Mouse (Mus musculus): ENCODE results near the gene Ehmt2. TPM values are rescaled to one million over a fixed set of nuclear protein-coding genes. Genes with fewer than 3 reads are reported as not detected.

Ehmt2 gene
- total RNA-seq (2021) = 158 and 186 TPM in 2 replicates
- long read RNA-seq, full-length matches to known transcripts = 51 of 126 reads
- long read RNA-seq, partial matches to known transcripts = 51 of 126 reads
- long read RNA-seq, other reads (novel, unspliced or antisense) = 24 of 126 reads

- peak; percentile 87 for DNase-seq
Observed at GRCm38 (mm10) chr17:34898160-34898586, at the start of gene Ehmt2, which contains the start of gene C2. Ehmt2 (plus strand) TSS chr17:34898469. C2 (minus strand) TSS chr17:34898265.

- peak; percentile 98 for DNase-seq
Observed at GRCm38 (mm10) chr17:34849722-34850516, 48.4 kb upstream of the Ehmt2 start, which contains the start of the genes Skiv2l and Nelfe. Skiv2l (minus strand) TSS chr17:34850210. Nelfe (plus strand) TSS chr17:34850391.

- no peak for DNase-seq
Observed at GRCm38 (mm10) chr17:34850517-34851125, 47.6 kb upstream of the Ehmt2 start.

- DNase-seq = no peak
Observed at GRCm38 (mm10) chr17:34853511-34853910, 44.8 kb upstream of the Ehmt2 start.

GRCm38 (mm10) chr17:34854761-34855160 lies 43.5 kb upstream of the Ehmt2 start:
- DNase-seq = no peak

GRCm38 (mm10) chr17:34855825-34856224 lies 42.4 kb upstream of the Ehmt2 start:
- peak; percentile 59 for DNase-seq

- DNase-seq = no peak
Observed at GRCm38 (mm10) chr17:34858670-34859069, 39.6 kb upstream of the Ehmt2 start.

- no peak for DNase-seq
Observed at GRCm38 (mm10) chr17:34860514-34860913, 37.8 kb upstream of the Ehmt2 start.

GRCm38 (mm10) chr17:34861704-34862415 lies 36.4 kb upstream of the Ehmt2 start:
- no peak for DNase-seq

- DNase-seq = no peak
Observed at GRCm38 (mm10) chr17:34862416-34863081, 35.7 kb upstream of the Ehmt2 start, which contains the start of gene Cfb. Cfb (minus strand) TSS chr17:34862518.

GRCm38 (mm10) chr17:34865981-34866380 lies 32.3 kb upstream of the Ehmt2 start:
- no peak for DNase-seq

- DNase-seq = no peak
Observed at GRCm38 (mm10) chr17:34874321-34874720, 23.9 kb upstream of the Ehmt2 start.

GRCm38 (mm10) chr17:34879336-34879879 lies 18.9 kb upstream of the Ehmt2 start, which contains the start of gene Zbtb12:
Zbtb12 (plus strand) TSS chr17:34879483.
- DNase-seq = no peak

- no peak for DNase-seq
Observed at GRCm38 (mm10) chr17:34881166-34881565, 17.1 kb upstream of the Ehmt2 start.

GRCm38 (mm10) chr17:34881683-34882310 lies 16.5 kb upstream of the Ehmt2 start, which contains the start of gene Gm20547:
Gm20547 (minus strand) TSS chr17:34882042.
- no peak for DNase-seq

- DNase-seq = no peak
Observed at GRCm38 (mm10) chr17:34883332-34883731, 14.9 kb upstream of the Ehmt2 start.

- no peak for DNase-seq
Observed at GRCm38 (mm10) chr17:34884704-34885103, 13.6 kb upstream of the Ehmt2 start.

GRCm38 (mm10) chr17:34885615-34886014 lies 12.7 kb upstream of the Ehmt2 start:
- DNase-seq = no peak

GRCm38 (mm10) chr17:34887942-34888341 lies 10.3 kb upstream of the Ehmt2 start:
- no peak for DNase-seq

GRCm38 (mm10) chr17:34890074-34890743 lies 8.1 kb upstream of the Ehmt2 start:
- DNase-seq = no peak
